ENCODE assay signal across 8 mouse cellular contexts in genomic region chr15:102517631-102517975, GRCm38 (mm10). TPM values are rescaled to one million over a fixed set of nuclear protein-coding genes. Genes with fewer than 3 reads are reported as not detected.
DNase-seq lines count a peak whose midpoint lies in the region; ATAC-seq and TF ChIP-seq lines count a peak whose summit lies in the region.

No protein-coding gene starts in this region.

- no peaks in the 10 kb centered on the region for H3K36me3 ChIP-seq in kidney, adult 2 months (ENCODE audit: control insufficient read depth, insufficient read depth, low read length)
- peaks cover 19% of the 10 kb centered on the region for H3K36me3 ChIP-seq in hindbrain, embryonic 13.5 days
- peaks cover 21% of the 10 kb centered on the region for H3K36me3 ChIP-seq in midbrain, embryonic 13.5 days

- no peak for DNase-seq in kidney, adult 2 months
- DNase-seq in kidney, postnatal 14 days: no peak
- no peak for DNase-seq in ovary, postnatal 10 days (ENCODE audit: low spot score)
- no peak for DNase-seq in right cerebral cortex, postnatal 14 days
- no peak for DNase-seq in gastrocnemius, postnatal 4 days (ENCODE audit: low spot score in 2 of 2)

- peaks cover 3% of the 10 kb centered on the region; the same call in 1 of the 2 replicates for H3K4me1 ChIP-seq in kidney, adult 2 months (ENCODE audit: control insufficient read depth, insufficient read depth, low read length)
- H3K4me1 ChIP-seq in bone marrow macrophage, adult 2 months (ENCODE audit: control insufficient read depth, insufficient read depth, low read length): peaks cover 25% of the 10 kb centered on the region
- peaks cover 54% of the 10 kb centered on the region for H3K4me1 ChIP-seq in hindbrain, embryonic 13.5 days (replicated peaks)
- H3K4me1 ChIP-seq in midbrain, embryonic 13.5 days (replicated peaks): peaks cover 56% of the 10 kb centered on the region

- no peak for TF ChIP-seq CTCF in kidney, adult 2 months (conservative IDR thresholded peaks at IDR 0.05; ENCODE audit: insufficient read depth, insufficient read length, low read depth, low read length)
- TF ChIP-seq CTCF in bone marrow macrophage, adult 2 months (IDR thresholded peaks at IDR 0.05; ENCODE audit: low read depth, low read length): no peak

- H3K9ac ChIP-seq in hindbrain, embryonic 13.5 days: peak overlapping the region; percentile 89
- peak overlapping the region; percentile 87 for H3K9ac ChIP-seq in midbrain, embryonic 13.5 days (replicated peaks)

- WGBS in kidney, adult 2 months: under 1% methylated on average over 10 of the region's 10 CpGs
- 0% methylated on average over 10 of the region's 10 CpGs for WGBS in hindbrain, embryonic 13.5 days
- under 1% methylated on average over 10 of the region's 10 CpGs for WGBS in midbrain, embryonic 13.5 days

- no peak for ATAC-seq in hindbrain, embryonic 13.5 days (ENCODE audit: low FRiP score)
- ATAC-seq in midbrain, embryonic 13.5 days: no peak

- H3K4me3 ChIP-seq in kidney, adult 2 months (ENCODE audit: insufficient read depth, low read depth, low read length): peak overlapping the region; percentile 52
- H3K4me3 ChIP-seq in bone marrow macrophage, adult 2 months (ENCODE audit: insufficient read depth, low read length): peak overlapping the region; percentile 69
- peak overlapping the region; percentile 71 for H3K4me3 ChIP-seq in hindbrain, embryonic 13.5 days
- peak overlapping the region; percentile 69 for H3K4me3 ChIP-seq in midbrain, embryonic 13.5 days (replicated peaks)

- H3K27ac ChIP-seq in kidney, adult 2 months (ENCODE audit: insufficient read depth, low read depth, low read length): peak overlapping the region; percentile 68
- H3K27ac ChIP-seq in bone marrow macrophage, adult 2 months (ENCODE audit: insufficient read depth, low read depth, low read length): 0 out of 2 replicates have a peak overlapping the region, but pooled peaks have one; percentile 10
- peak overlapping the region; percentile 99 for H3K27ac ChIP-seq in hindbrain, embryonic 13.5 days
- peak overlapping the region; percentile 99 for H3K27ac ChIP-seq in midbrain, embryonic 13.5 days

- H3K9me3 ChIP-seq in hindbrain, embryonic 13.5 days: no peaks in the 10 kb centered on the region
- no peaks in the 10 kb centered on the region for H3K9me3 ChIP-seq in midbrain, embryonic 13.5 days

- peak overlapping the region; percentile 75 for H3K4me2 ChIP-seq in hindbrain, embryonic 13.5 days
- peak overlapping the region; percentile 79 for H3K4me2 ChIP-seq in midbrain, embryonic 13.5 days (replicated peaks)

- H3K27me3 ChIP-seq in kidney, adult 2 months (replicated peaks; ENCODE audit: control insufficient read depth, insufficient read depth, low read length): no peaks in the 10 kb centered on the region
- H3K27me3 ChIP-seq in hindbrain, embryonic 13.5 days: no peaks in the 10 kb centered on the region
- H3K27me3 ChIP-seq in midbrain, embryonic 13.5 days: no peaks in the 10 kb centered on the region

- peak; percentile 83 for TF ChIP-seq POLR2A in kidney, adult 2 months (IDR thresholded peaks at IDR 0.05; ENCODE audit: low read depth, low read length)
- TF ChIP-seq POLR2A in bone marrow macrophage, adult 2 months (IDR thresholded peaks at IDR 0.05; ENCODE audit: borderline replicate concordance, low read depth, low read length): peak; percentile 92

RNA-seq across cellular contexts. Expression of gene Tarbp2, which starts 0.4 kb away (rescaled TPM):
- polyA plus RNA-seq in kidney, adult 2 months (2012; rRNA removed): 54.9 and 62.1 TPM in 2 replicates
- polyA plus RNA-seq in bone marrow macrophage, adult 2 months (2012; ENCODE audit: insufficient read depth, insufficient read length, missing spikeins): 24.9 and 33.9 TPM in 2 replicates
- 94.5 and 94.6 TPM in 2 replicates for polyA plus RNA-seq in hindbrain, embryonic 13.5 days (2015; fragmentation: Nextera tagmentation; extraction: Ambion mirVana)
- 98.2 and 101 TPM in 2 replicates for polyA plus RNA-seq in midbrain, embryonic 13.5 days (2015; fragmentation: Nextera tagmentation; extraction: Ambion mirVana)
- total RNA-seq in gastrocnemius, postnatal 4 days (2021): 10 to 100 TPM; 54.7 to 56.9 TPM

RNA-seq across cellular contexts. Expression of gene Map3k12, which starts 0.7 kb away (rescaled TPM):
- polyA plus RNA-seq in kidney, adult 2 months (2012; rRNA removed): 7.7 and 9.0 TPM in 2 replicates
- polyA plus RNA-seq in bone marrow macrophage, adult 2 months (2012; ENCODE audit: insufficient read depth, insufficient read length, missing spikeins): 17.4 and 17.5 TPM in 2 replicates
- 48.9 and 49.6 TPM in 2 replicates for polyA plus RNA-seq in hindbrain, embryonic 13.5 days (2015; fragmentation: Nextera tagmentation; extraction: Ambion mirVana)
- polyA plus RNA-seq in midbrain, embryonic 13.5 days (2015; fragmentation: Nextera tagmentation; extraction: Ambion mirVana): 47.9 and 53.9 TPM in 2 replicates
- total RNA-seq in gastrocnemius, postnatal 4 days (2021): 1 to 10 TPM; 6.1 to 6.3 TPM

RNA-seq across cellular contexts. Expression of gene Npff, which starts 7.1 kb away (rescaled TPM):
- 3.4 and 5.6 TPM in 2 replicates for polyA plus RNA-seq in kidney, adult 2 months (2012; rRNA removed)
- 7.3 and 9.1 TPM in 2 replicates for polyA plus RNA-seq in bone marrow macrophage, adult 2 months (2012; ENCODE audit: insufficient read depth, insufficient read length, missing spikeins)
- polyA plus RNA-seq in hindbrain, embryonic 13.5 days (2015; fragmentation: Nextera tagmentation; extraction: Ambion mirVana): 6.1 and 7.1 TPM in 2 replicates
- 2.9 and 5.0 TPM in 2 replicates for polyA plus RNA-seq in midbrain, embryonic 13.5 days (2015; fragmentation: Nextera tagmentation; extraction: Ambion mirVana)
- total RNA-seq in gastrocnemius, postnatal 4 days (2021): 1 to 10 TPM; 3.4 to 4.9 TPM

RNA-seq across cellular contexts. Expression of gene Gm10337, which starts 14.1 kb away (rescaled TPM):
- not detected in 2 replicates for polyA plus RNA-seq in kidney, adult 2 months (2012; rRNA removed)
- not detected in 2 replicates for polyA plus RNA-seq in bone marrow macrophage, adult 2 months (2012; ENCODE audit: insufficient read depth, insufficient read length, missing spikeins)
- 6.3 and 17.2 TPM in 2 replicates for polyA plus RNA-seq in hindbrain, embryonic 13.5 days (2015; fragmentation: Nextera tagmentation; extraction: Ambion mirVana)
- 4.5 and 16.7 TPM in 2 replicates for polyA plus RNA-seq in midbrain, embryonic 13.5 days (2015; fragmentation: Nextera tagmentation; extraction: Ambion mirVana)
- total RNA-seq in gastrocnemius, postnatal 4 days (2021): 1 to 10 TPM in 1 of 2 experiments, not detected in 1; 7.6 TPM

RNA-seq across cellular contexts. Expression of gene Pcbp2, which starts 47.3 kb away (rescaled TPM):
- polyA plus RNA-seq in kidney, adult 2 months (2012; rRNA removed): 572 and 616 TPM in 2 replicates
- polyA plus RNA-seq in bone marrow macrophage, adult 2 months (2012; ENCODE audit: insufficient read depth, insufficient read length, missing spikeins): 724 and 763 TPM in 2 replicates
- 148 and 150 TPM in 2 replicates for polyA plus RNA-seq in hindbrain, embryonic 13.5 days (2015; fragmentation: Nextera tagmentation; extraction: Ambion mirVana)
- polyA plus RNA-seq in midbrain, embryonic 13.5 days (2015; fragmentation: Nextera tagmentation; extraction: Ambion mirVana): 164 and 166 TPM in 2 replicates
- total RNA-seq in gastrocnemius, postnatal 4 days (2021): 100 to 1,000 TPM; 614 to 662 TPM

Comparison
In these comparisons a context has a peak if more than half of its experiments do, and no peak if none do; other contexts are left out.
1. H3K27ac ChIP-seq: peak in every context shown above with its lines; median percentile 99 in hindbrain, embryonic 13.5 days; 99 in midbrain, embryonic 13.5 days; 68 in kidney, adult 2 months; 10 in bone marrow macrophage, adult 2 months.